Mouse (Mus musculus): ENCODE data around the gene Izumo4.

DNA sequence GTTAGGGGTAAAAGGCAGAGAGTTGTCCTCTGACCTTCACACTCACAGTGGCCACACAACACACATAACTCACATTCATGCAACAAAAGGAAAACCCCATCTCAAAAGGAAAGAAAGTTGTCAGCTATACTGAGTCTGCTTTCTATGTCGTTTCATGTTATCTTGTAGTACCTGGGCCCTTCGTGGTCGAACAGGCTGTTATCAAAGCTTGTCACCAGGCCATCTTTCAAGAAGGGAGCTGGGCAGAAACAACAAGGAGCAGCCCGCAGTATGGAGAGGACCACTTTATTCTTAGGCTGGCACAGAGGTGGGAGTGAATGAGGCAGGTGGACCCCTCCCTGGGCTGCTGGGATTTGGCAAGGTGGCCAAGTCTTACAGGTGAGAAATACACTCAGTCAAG lies 17.0 kb upstream of the Izumo4 start:
- TF ChIP-seq REST (IDR thresholded peaks at IDR 0.05; ENCODE audit: insufficient read depth, insufficient read length) (no peak), MAX (IDR thresholded peaks at IDR 0.05; ENCODE audit: low read depth) (no peak), TCF12 (IDR thresholded peaks at IDR 0.05; ENCODE audit: insufficient read depth, poor library complexity, severe bottlenecking) (no peak)

Data from myocyte (in vitro differentiated cells).